Mouse (Mus musculus): Measurements from ENCODE around the gene Capn10. TPM values are rescaled to one million over a fixed set of nuclear protein-coding genes. Genes with fewer than 3 reads are reported as not detected.

Capn10 gene
- polyA plus RNA-seq, 1 experiment: 29.0 TPM

DNA sequence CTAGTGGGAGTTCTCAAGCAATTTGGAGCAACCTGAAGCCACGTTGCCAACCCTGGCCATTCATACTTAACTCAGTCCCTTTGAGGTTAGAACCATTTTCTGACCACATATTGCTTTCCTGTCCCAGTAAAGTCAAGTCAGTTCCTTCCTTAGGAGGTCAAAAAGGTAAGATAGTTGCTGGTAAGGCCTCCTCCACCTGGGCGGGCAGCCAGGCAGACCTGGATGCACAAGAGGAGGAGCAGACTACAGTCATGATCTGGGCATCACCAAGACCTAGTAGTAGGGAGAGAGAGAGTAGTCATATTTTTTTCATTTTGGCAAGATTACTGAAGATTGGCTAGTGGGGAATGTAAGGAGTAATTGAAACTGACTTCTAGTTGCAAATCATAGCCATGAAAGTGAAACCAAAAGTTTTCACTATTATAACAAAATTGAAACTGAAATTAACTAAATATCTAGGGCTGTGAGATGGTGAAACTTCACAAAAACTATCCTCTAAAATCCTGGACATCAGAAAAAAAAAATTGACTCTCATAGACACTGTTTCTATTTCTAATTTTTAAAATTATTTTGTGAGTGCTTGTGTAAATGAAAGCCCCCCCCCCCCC, 28.4 kb upstream of the Capn10 start:
- Histone ChIP-seq H3K27me3 (ENCODE audit: control insufficient read depth, insufficient read depth, low read length) (no peaks in the 10 kb centered on the region), H3K4me1 (ENCODE audit: control insufficient read depth, insufficient read depth, insufficient read length, low read length) (peaks cover 24% of the 10 kb centered on the region), H3K4me3 (ENCODE audit: low read depth, low read length) (no peak overlapping the region), H3K36me3 (ENCODE audit: control insufficient read depth, insufficient read depth, low read length) (no peaks in the 10 kb centered on the region), H3K27ac (ENCODE audit: insufficient read depth, low read depth, low read length) (peak overlapping the region; percentile 51; the same call in 1 of the 2 replicates)
- TF ChIP-seq POLR2A (IDR thresholded peaks at IDR 0.05; ENCODE audit: low read depth, low read length): no peak
- no peak for TF ChIP-seq CTCF (IDR thresholded peaks at IDR 0.05; ENCODE audit: extremely low read depth, insufficient read length, insufficient replicate concordance, low read depth, low read length)
- 92% methylated on average over 2 of the region's 2 CpGs for WGBS

DNA sequence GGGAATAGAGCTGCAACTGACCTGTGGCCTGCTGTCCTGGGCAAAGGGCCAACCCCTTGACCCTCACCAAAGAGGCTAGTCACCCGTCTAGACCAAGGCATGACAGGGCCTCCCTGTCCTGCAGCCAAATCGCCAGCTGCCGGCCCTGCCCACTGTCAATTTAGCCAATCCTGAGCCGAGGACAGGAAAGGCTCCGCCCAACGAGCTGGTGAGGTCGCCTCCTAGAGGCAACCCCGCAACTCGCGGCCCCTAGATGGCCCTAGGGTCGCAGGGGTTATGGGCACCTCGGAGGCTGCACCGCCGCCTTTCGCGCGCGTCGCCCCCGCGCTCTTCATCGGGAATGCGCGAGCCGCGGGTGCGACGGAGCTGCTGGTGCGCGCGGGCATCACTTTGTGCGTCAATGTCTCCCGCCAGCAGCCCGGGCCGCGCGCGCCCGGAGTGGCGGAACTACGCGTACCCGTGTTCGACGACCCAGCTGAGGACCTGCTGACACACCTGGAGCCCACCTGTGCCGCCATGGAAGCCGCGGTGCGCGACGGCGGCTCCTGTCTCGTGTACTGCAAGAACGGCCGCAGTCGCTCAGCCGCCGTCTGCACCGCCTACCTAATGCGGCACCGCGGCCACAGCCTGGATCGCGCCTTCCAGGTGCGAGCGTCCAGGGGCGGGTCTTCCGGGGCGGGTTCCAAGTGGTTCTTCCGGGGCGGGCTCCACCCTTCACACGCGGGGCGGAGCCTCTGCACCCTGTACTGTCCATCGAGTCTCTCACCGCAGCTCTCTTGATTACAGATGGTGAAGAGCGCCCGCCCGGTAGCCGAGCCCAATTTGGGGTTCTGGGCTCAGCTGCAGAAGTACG, 27.2 kb upstream of the Capn10 start, which contains the start of gene Dusp28:
Gene Dusp28 (plus strand): TSS at position 203 of the 853 bp plus-strand sequence.
- H3K27me3 ChIP-seq (ENCODE audit: control insufficient read depth, insufficient read depth, low read length): no peaks in the 10 kb centered on the region
- H3K36me3 ChIP-seq (ENCODE audit: control insufficient read depth, insufficient read depth, low read length): no peaks in the 10 kb centered on the region
- peak within 1 kb of the TSS; percentile 89 for H3K27ac ChIP-seq (ENCODE audit: insufficient read depth, low read depth, low read length)
- WGBS: under 1% methylated on average over 81 of the region's 81 CpGs
- TF ChIP-seq CTCF (IDR thresholded peaks at IDR 0.05; ENCODE audit: extremely low read depth, insufficient read length, insufficient replicate concordance, low read depth, low read length) (peak; percentile 44; the same call in 1 of the 2 replicates), POLR2A (IDR thresholded peaks at IDR 0.05; ENCODE audit: low read depth, low read length) (peak; percentile 53)
- H3K4me3 ChIP-seq (ENCODE audit: low read depth, low read length): peak within 1 kb of the TSS; percentile 86
- peaks cover 27% of the 10 kb centered on the region for H3K4me1 ChIP-seq (ENCODE audit: control insufficient read depth, insufficient read depth, insufficient read length, low read length)

DNA sequence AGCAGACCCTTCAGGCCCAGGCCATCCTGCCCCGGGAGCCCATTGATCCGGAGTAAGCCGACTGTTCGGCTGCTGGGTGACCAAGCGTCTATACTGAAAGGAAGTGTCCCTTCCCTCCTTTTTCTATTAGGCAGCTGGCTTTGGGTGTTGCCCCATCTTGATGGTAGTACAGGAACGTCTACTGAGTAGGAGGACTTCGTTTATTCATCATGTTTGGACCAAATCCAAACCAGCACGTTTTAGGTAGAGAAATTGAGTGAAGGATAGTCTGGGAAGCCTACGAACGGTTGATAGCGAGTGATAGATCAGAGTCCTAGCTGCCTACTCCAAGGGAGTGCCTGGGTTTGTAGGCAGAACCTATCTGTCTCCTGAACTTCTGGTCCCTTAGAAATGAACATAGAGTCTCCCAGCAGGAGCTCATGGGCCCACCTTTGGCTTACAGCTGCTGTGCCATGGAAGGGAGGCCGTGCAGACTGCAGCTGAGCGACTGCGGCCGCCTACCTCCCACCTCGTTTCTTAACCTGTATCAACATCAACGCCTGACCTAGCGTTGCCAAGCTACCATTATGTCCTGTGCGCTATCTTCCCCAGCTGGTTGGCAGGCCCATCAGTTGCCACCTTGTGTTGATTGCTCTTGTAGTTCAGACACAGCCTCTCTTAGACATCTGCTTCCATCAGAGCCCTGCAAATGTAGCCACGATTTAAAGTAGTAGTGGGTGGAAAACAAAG, 26.4 kb upstream of the Capn10 start:
- H3K36me3 ChIP-seq (ENCODE audit: control insufficient read depth, insufficient read depth, low read length): no peaks in the 10 kb centered on the region
- peaks cover 29% of the 10 kb centered on the region for H3K4me1 ChIP-seq (ENCODE audit: control insufficient read depth, insufficient read depth, insufficient read length, low read length)
- TF ChIP-seq CTCF (IDR thresholded peaks at IDR 0.05; ENCODE audit: extremely low read depth, insufficient read length, insufficient replicate concordance, low read depth, low read length) (no peak), POLR2A (IDR thresholded peaks at IDR 0.05; ENCODE audit: low read depth, low read length) (no peak)
- peak overlapping the region; percentile 48 for H3K27ac ChIP-seq (ENCODE audit: insufficient read depth, low read depth, low read length)
- H3K4me3 ChIP-seq (ENCODE audit: low read depth, low read length): peak overlapping the region; percentile 86
- WGBS: 33% methylated on average over 20 of the region's 20 CpGs
- H3K27me3 ChIP-seq (ENCODE audit: control insufficient read depth, insufficient read depth, low read length): no peaks in the 10 kb centered on the region

DNA sequence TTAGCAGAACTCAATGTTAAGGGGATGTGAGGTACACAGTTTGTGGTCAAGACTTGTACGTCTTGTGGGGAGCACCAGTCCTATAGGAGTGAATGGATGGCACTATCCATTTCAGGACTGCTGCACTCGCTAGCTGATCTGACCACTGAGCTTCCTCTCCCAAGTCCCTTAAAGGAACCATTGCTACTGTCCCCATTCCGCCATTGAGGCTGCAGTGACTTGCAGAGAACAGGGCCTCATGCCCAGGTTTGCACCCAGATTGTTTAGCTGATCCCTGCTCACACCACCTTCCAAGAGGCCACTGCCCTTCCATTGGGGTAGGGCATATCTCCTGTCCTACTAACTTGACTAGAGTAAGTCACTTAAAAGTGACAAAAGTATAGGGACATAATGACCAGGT, 25.5 kb upstream of the Capn10 start:
- Histone ChIP-seq H3K4me1 (ENCODE audit: control insufficient read depth, insufficient read depth, insufficient read length, low read length) (peaks cover 30% of the 10 kb centered on the region), H3K27ac (ENCODE audit: insufficient read depth, low read depth, low read length) (no peak overlapping the region), H3K36me3 (ENCODE audit: control insufficient read depth, insufficient read depth, low read length) (peaks cover 2% of the 10 kb centered on the region), H3K4me3 (ENCODE audit: low read depth, low read length) (no peak overlapping the region), H3K27me3 (ENCODE audit: control insufficient read depth, insufficient read depth, low read length) (no peaks in the 10 kb centered on the region)
- TF ChIP-seq POLR2A (IDR thresholded peaks at IDR 0.05; ENCODE audit: low read depth, low read length): no peak
- TF ChIP-seq CTCF (IDR thresholded peaks at IDR 0.05; ENCODE audit: extremely low read depth, insufficient read length, insufficient replicate concordance, low read depth, low read length): no peak
- WGBS: 95% methylated on average over 3 of the region's 3 CpGs

DNA sequence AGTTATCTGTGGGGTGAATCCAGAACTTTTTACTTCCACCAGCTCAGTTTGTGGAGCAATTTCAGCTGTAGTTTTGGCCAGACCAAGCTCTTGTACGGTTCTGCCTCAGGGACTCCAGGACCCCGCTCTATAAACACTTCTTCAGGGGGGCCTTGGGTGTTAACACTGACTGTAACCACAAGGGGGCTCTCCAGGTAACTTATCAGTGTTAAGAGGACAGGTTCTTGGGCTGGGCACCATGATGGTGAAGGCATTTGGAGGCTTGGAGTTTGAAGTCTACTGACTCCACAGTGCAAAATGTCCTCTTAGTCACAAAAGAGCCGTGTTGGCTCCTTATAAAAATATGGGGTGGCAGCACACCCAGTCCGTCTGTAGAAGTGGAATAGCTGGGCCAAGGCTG, 25.1 kb upstream of the Capn10 start:
- 73% methylated on average over 4 of the region's 4 CpGs for whole genome bisulfite sequencing
- TF ChIP-seq POLR2A (IDR thresholded peaks at IDR 0.05; ENCODE audit: low read depth, low read length) (no peak), CTCF (IDR thresholded peaks at IDR 0.05; ENCODE audit: extremely low read depth, insufficient read length, insufficient replicate concordance, low read depth, low read length) (peak; percentile 30; the same call in 1 of the 2 replicates)
- Histone ChIP-seq H3K27ac (ENCODE audit: insufficient read depth, low read depth, low read length) (no peak overlapping the region), H3K36me3 (ENCODE audit: control insufficient read depth, insufficient read depth, low read length) (peaks cover 6% of the 10 kb centered on the region), H3K4me1 (ENCODE audit: control insufficient read depth, insufficient read depth, insufficient read length, low read length) (peaks cover 30% of the 10 kb centered on the region), H3K4me3 (ENCODE audit: low read depth, low read length) (no peak overlapping the region), H3K27me3 (ENCODE audit: control insufficient read depth, insufficient read depth, low read length) (no peaks in the 10 kb centered on the region)

DNA sequence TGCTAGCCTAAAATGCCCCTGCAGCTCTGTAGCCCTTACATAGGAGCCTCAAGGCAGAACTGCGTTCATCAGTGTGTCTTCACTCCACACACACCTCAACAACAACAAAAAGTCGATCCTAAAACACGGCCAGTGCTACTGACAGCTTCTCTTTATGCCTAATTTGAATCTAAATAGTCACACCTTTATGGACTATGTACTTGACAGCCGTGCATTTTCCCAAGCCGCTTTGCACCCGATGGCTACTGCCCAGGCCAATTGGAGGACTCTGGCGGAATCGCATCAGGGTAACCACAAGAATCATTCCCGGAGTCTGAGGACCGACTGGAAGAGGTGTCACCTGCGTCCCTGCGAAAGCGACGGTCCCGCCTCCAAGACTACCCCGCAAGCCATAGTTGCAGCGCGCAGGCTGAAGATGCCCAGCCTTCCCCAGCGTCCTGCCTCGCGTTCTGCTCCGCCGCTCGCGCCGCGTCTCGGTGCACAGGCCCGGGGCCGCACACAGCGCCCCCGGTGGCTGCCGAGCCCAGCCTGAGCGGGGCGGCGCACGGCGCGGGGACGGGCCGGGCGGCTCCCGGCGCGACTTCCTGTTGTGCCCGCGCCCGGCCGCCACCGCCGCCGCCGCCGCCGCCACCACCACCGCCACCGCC, 23.8 kb upstream of the Capn10 start, which contains the start of gene Rnpepl1:
Gene Rnpepl1 (plus strand): TSS at position 545 of the 647 bp plus-strand sequence.
- no peaks in the 10 kb centered on the region for H3K27me3 ChIP-seq (ENCODE audit: control insufficient read depth, insufficient read depth, low read length)
- peak; percentile 75; the same call in 1 of the 2 replicates for TF ChIP-seq POLR2A (IDR thresholded peaks at IDR 0.05; ENCODE audit: low read depth, low read length)
- peak; percentile 58 for TF ChIP-seq CTCF (IDR thresholded peaks at IDR 0.05; ENCODE audit: extremely low read depth, insufficient read length, insufficient replicate concordance, low read depth, low read length)
- H3K27ac ChIP-seq (ENCODE audit: insufficient read depth, low read depth, low read length): peak within 1 kb of the TSS; percentile 76
- H3K36me3 ChIP-seq (ENCODE audit: control insufficient read depth, insufficient read depth, low read length): peaks cover 15% of the 10 kb centered on the region
- peak within 1 kb of the TSS; percentile 83 for H3K4me3 ChIP-seq (ENCODE audit: low read depth, low read length)
- WGBS: under 1% methylated on average over 44 of the region's 57 CpGs
- H3K4me1 ChIP-seq (ENCODE audit: control insufficient read depth, insufficient read depth, insufficient read length, low read length): peaks cover 30% of the 10 kb centered on the region

Data from small intestine, adult 2 months (tissue).